Mouse (Mus musculus) hindbrain, embryonic 10.5 days (tissue): ENCODE results near the gene Ppia. TPM values are rescaled to one million over a fixed set of nuclear protein-coding genes. Genes with fewer than 3 reads are reported as not detected.
"Not testable (repeated sequence)": the region's sequence is repeated elsewhere in the genome, so short reads cannot be mapped to it uniquely, and the experiment has no call there.

Experiments
- DNase-seq: peaks from one replicate; pipeline ENCODE4 v3.0.0-alpha.2; 2017; ENCODE audit warnings: low spot score
- H3K27ac ChIP-seq: fragments of 300-500 bp; sonication (generic); 2 replicates; pipeline ENCODE4 v1.5.1; 2016; ENCODE audit warnings: mild to moderate bottlenecking, moderate library complexity
- H3K27me3 ChIP-seq: fragments of 300-500 bp; sonication (generic); 2 replicates; pipeline ENCODE4 v1.6.1; 2016; ENCODE audit warnings: mild to moderate bottlenecking; ENCODE audit not compliant: poor library complexity, insufficient read depth, severe bottlenecking
- H3K36me3 ChIP-seq: fragments of 300-500 bp; sonication (generic); 2 replicates; pipeline ENCODE4 v1.6.1; 2016; ENCODE audit warnings: mild to moderate bottlenecking, moderate library complexity
- H3K4me1 ChIP-seq: fragments of 300-500 bp; sonication (generic); replicated peaks from 2 replicates; pipeline ENCODE4 v1.6.1; 2016; ENCODE audit warnings: mild to moderate bottlenecking
- H3K4me3 ChIP-seq: fragments of 300-500 bp; sonication (generic); 2 replicates; pipeline ENCODE4 v1.5.1; 2016; ENCODE audit warnings: mild to moderate bottlenecking, moderate library complexity
- H3K9me3 ChIP-seq: fragments of 300-500 bp; sonication (generic); 2 replicates; pipeline ENCODE4 v1.6.1; 2016; ENCODE audit warnings: mild to moderate bottlenecking, moderate library complexity
- WGBS: fragments of 180-500 bp; shearing (Covaris S2); methylation state at CpG from one replicate; pipeline ENCODE4 v1.1.7; 2016; 5-methylcytosine and 5-hydroxymethylcytosine counted together
- polyA plus RNA-seq: library from polyadenylated mRNA; unstranded; fragments of >200 nt; fragmentation: Nextera tagmentation; extraction: Ambion mirVana; gene quantifications from 2 replicates; pipeline ENCODE4 v1.2.1, GENCODE M21; 2016

Gene Ppia
- 5,657 and 6,044 TPM in 2 replicates for polyA plus RNA-seq

GRCm38 (mm10) chr11:6414751-6415550 is at the start of gene Ppia:
TSS of gene Ppia (plus strand) at chr11:6415443.
- no peaks in the 10 kb centered on the region for H3K9me3 ChIP-seq
- peak within 1 kb of the TSS; percentile 99 for H3K27ac ChIP-seq
- WGBS: 13% methylated on average over 21 of the region's 21 CpGs
- H3K27me3 ChIP-seq: no peaks in the 10 kb centered on the region
- peaks cover 34% of the 10 kb centered on the region for H3K36me3 ChIP-seq
- peak; percentile 40 for DNase-seq
- peaks cover 33% of the 10 kb centered on the region for H3K4me1 ChIP-seq
- peak within 1 kb of the TSS; percentile 98 for H3K4me3 ChIP-seq

GRCm38 (mm10) chr11:6365885-6366284 is 49.4 kb upstream of the Ppia start:
- Histone ChIP-seq H3K27ac (no peak overlapping the region), H3K27me3 (no peaks in the 10 kb centered on the region), H3K4me1 (0 out of 2 replicates have a peak, but pooled peaks cover 8% of the 10 kb centered on the region), H3K36me3 (no peaks in the 10 kb centered on the region), H3K4me3 (no peak overlapping the region), H3K9me3 (no peaks in the 10 kb centered on the region)
- peak; percentile 73 for DNase-seq
- WGBS: 27% methylated on average over 11 of the region's 11 CpGs

GRCm38 (mm10) chr11:6366434-6366833 is 48.8 kb upstream of the Ppia start:
- Histone ChIP-seq H3K4me3 (no peak overlapping the region), H3K9me3 (no peaks in the 10 kb centered on the region), H3K4me1 (0 out of 2 replicates have a peak, but pooled peaks cover 8% of the 10 kb centered on the region), H3K36me3 (no peaks in the 10 kb centered on the region), H3K27me3 (no peaks in the 10 kb centered on the region), H3K27ac (no peak overlapping the region)
- WGBS: 80% methylated on average over 6 of the region's 6 CpGs
- DNase-seq: no peak

GRCm38 (mm10) chr11:6367156-6367555 is 48.1 kb upstream of the Ppia start:
- H3K4me1 ChIP-seq: 0 out of 2 replicates have a peak, but pooled peaks cover 8% of the 10 kb centered on the region
- no peaks in the 10 kb centered on the region for H3K27me3 ChIP-seq
- H3K9me3 ChIP-seq: no peaks in the 10 kb centered on the region
- H3K27ac ChIP-seq: no peak overlapping the region
- no peaks in the 10 kb centered on the region for H3K36me3 ChIP-seq
- peak; percentile 15 for DNase-seq
- no peak overlapping the region for H3K4me3 ChIP-seq
- WGBS: 61% methylated on average over 4 of the region's 4 CpGs

- not testable (repeated sequence) for DNase-seq, H3K27me3 ChIP-seq, H3K36me3 ChIP-seq, H3K9me3 ChIP-seq, H3K4me1 ChIP-seq, H3K27ac ChIP-seq, H3K4me3 ChIP-seq
- 78% methylated on average over 5 of the region's 5 CpGs for WGBS
These were observed 47.3 kb upstream of the Ppia start for GRCm38 (mm10) chr11:6367986-6368385.

GRCm38 (mm10) chr11:6371376-6372155 is 43.7 kb upstream of the Ppia start:
- H3K4me3 ChIP-seq: no peak overlapping the region
- H3K36me3 ChIP-seq: no peaks in the 10 kb centered on the region
- no peaks in the 10 kb centered on the region for H3K27me3 ChIP-seq
- H3K4me1 ChIP-seq: 0 out of 2 replicates have a peak, but pooled peaks cover 7% of the 10 kb centered on the region
- DNase-seq: no peak
- no peaks in the 10 kb centered on the region for H3K9me3 ChIP-seq
- H3K27ac ChIP-seq: no peak overlapping the region
- WGBS: 90% methylated on average over 11 of the region's 11 CpGs

- Histone ChIP-seq H3K4me3 (no peak overlapping the region), H3K27me3 (no peaks in the 10 kb centered on the region), H3K27ac (no peak overlapping the region), H3K36me3 (no peaks in the 10 kb centered on the region), H3K4me1 (no peaks in the 10 kb centered on the region), H3K9me3 (no peaks in the 10 kb centered on the region)
- WGBS: 95% methylated on average over 9 of the region's 9 CpGs
- no peak for DNase-seq
These were observed 42.5 kb upstream of the Ppia start for GRCm38 (mm10) chr11:6372784-6373183.

GRCm38 (mm10) chr11:6380916-6381315 is 34.3 kb upstream of the Ppia start:
- no peak overlapping the region for H3K27ac ChIP-seq
- 92% methylated on average over 6 of the region's 6 CpGs for WGBS
- H3K9me3 ChIP-seq: no peaks in the 10 kb centered on the region
- no peaks in the 10 kb centered on the region for H3K27me3 ChIP-seq
- H3K36me3 ChIP-seq: no peaks in the 10 kb centered on the region
- H3K4me1 ChIP-seq: no peaks in the 10 kb centered on the region
- DNase-seq: no peak
- H3K4me3 ChIP-seq: no peak overlapping the region

GRCm38 (mm10) chr11:6388126-6388725 is 27.0 kb upstream of the Ppia start:
- Histone ChIP-seq H3K9me3 (no peaks in the 10 kb centered on the region), H3K27ac (peak overlapping the region; percentile 96), H3K4me1 (peaks cover 32% of the 10 kb centered on the region), H3K4me3 (peak overlapping the region; percentile 96), H3K27me3 (no peaks in the 10 kb centered on the region), H3K36me3 (peaks cover 27% of the 10 kb centered on the region)
- 90% methylated on average over 6 of the region's 6 CpGs for WGBS
- no peak for DNase-seq

GRCm38 (mm10) chr11:6388726-6389413 is 26.4 kb upstream of the Ppia start, which contains the start of gene Zmiz2:
TSS of gene Zmiz2 (plus strand) at chr11:6389074.
- Histone ChIP-seq H3K36me3 (peaks cover 31% of the 10 kb centered on the region), H3K27ac (peak within 1 kb of the TSS; percentile 96), H3K4me1 (peaks cover 34% of the 10 kb centered on the region), H3K9me3 (no peaks in the 10 kb centered on the region), H3K4me3 (peak within 1 kb of the TSS; percentile 96), H3K27me3 (no peaks in the 10 kb centered on the region)
- 8% methylated on average over 60 of the region's 60 CpGs for WGBS
- peak; percentile 96 for DNase-seq

GRCm38 (mm10) chr11:6389483-6389921 is 25.7 kb upstream of the Ppia start:
- WGBS: 2% methylated on average over 42 of the region's 43 CpGs
- H3K36me3 ChIP-seq: peaks cover 37% of the 10 kb centered on the region

GRCm38 (mm10) chr11:6390376-6391053 is 24.7 kb upstream of the Ppia start:
- peaks cover 47% of the 10 kb centered on the region for H3K36me3 ChIP-seq
- H3K27me3 ChIP-seq: no peaks in the 10 kb centered on the region
- peak overlapping the region; percentile 96 for H3K4me3 ChIP-seq
- peaks cover 49% of the 10 kb centered on the region for H3K4me1 ChIP-seq
- peak overlapping the region; percentile 96; the same call in 1 of the 2 replicates for H3K27ac ChIP-seq
- DNase-seq: no peak
- 87% methylated on average over 8 of the region's 8 CpGs for WGBS
- no peaks in the 10 kb centered on the region for H3K9me3 ChIP-seq

More at GRCm38 (mm10) chr11:6389483-6389921, 25.7 kb upstream of the Ppia start:
- Histone ChIP-seq H3K27me3 (no peaks in the 10 kb centered on the region), H3K9me3 (no peaks in the 10 kb centered on the region), H3K4me3 (peak overlapping the region; percentile 96), H3K27ac (peak overlapping the region; percentile 96), H3K4me1 (peaks cover 39% of the 10 kb centered on the region)
- DNase-seq: peak; percentile 49
